Mouse (Mus musculus) liver, adult 2 months (tissue): ENCODE measurements at regions not wholly inside any gene's neighbourhood (a gene's known extent, or its start where the extent isn't known, plus 50 kb on each side); places are given as distances from the start of the nearest gene placed in this dataset.

Experiments
- DNase-seq: peaks from one replicate; pipeline ENCODE4 v3.0.0-alpha.2; 2011; ENCODE audit warnings: low read depth, low spot score; ENCODE audit errors: extremely low read depth
- H3K27ac ChIP-seq: fragments of 200-500 bp; replicated peaks from 2 replicates; pipeline ENCODE4 v1.5.1; 2012; ENCODE audit warnings: low read depth, mild to moderate bottlenecking, control low read depth, inconsistent platforms, low read length; ENCODE audit not compliant: insufficient read depth
- H3K27me3 ChIP-seq: fragments of 200-500 bp; 2 replicates; pipeline ENCODE4 v1.6.1; 2012; ENCODE audit warnings: mild to moderate bottlenecking, moderate library complexity, low read length, inconsistent platforms; ENCODE audit not compliant: control insufficient read depth, insufficient read depth
- H3K36me3 ChIP-seq: fragments of 200-500 bp; 2 replicates; pipeline ENCODE4 v1.6.1; 2012; ENCODE audit warnings: low read length, inconsistent platforms; ENCODE audit not compliant: control insufficient read depth, insufficient read depth
- H3K4me1 ChIP-seq: fragments of 200-500 bp; 2 replicates; pipeline ENCODE4 v1.6.1; 2011; ENCODE audit warnings: low read length; ENCODE audit not compliant: control insufficient read depth, insufficient read depth
- H3K4me3 ChIP-seq: fragments of 200-500 bp; 2 replicates; pipeline ENCODE4 v1.5.1; 2011; ENCODE audit warnings: low read depth, mild to moderate bottlenecking, control low read depth, low read length, moderate library complexity; ENCODE audit not compliant: insufficient read depth
- H3K79me2 ChIP-seq: fragments of 200-500 bp; 2 replicates; pipeline ENCODE4 v1.6.1; 2012; ENCODE audit warnings: inconsistent platforms, mild to moderate bottlenecking, low read length, moderate library complexity; ENCODE audit not compliant: control insufficient read depth, insufficient read depth
- H3K9ac ChIP-seq: fragments of 200-500 bp; 2 replicates; pipeline ENCODE4 v1.6.1; 2012; ENCODE audit warnings: low read depth, mild to moderate bottlenecking, control low read depth, inconsistent platforms, low read length
- CTCF ChIP-seq: fragments of 200-500 bp; IDR thresholded peaks from 2 replicates; pipeline ENCODE4 v1.5.1; 2011; ENCODE audit warnings: low read depth, low read length, control low read depth
- POLR2A ChIP-seq: fragments of 200-500 bp; IDR thresholded peaks from 2 replicates; pipeline ENCODE4 v1.6.1; 2011; ENCODE audit warnings: low read length, control low read depth; ENCODE audit not compliant: insufficient read depth; ENCODE audit errors: extremely low read depth
- WGBS: fragments of 180-500 bp; shearing (Covaris S2); methylation state at CpG from one replicate; pipeline ENCODE4 v1.1.7; 2018; 5-methylcytosine and 5-hydroxymethylcytosine counted together

DNA sequence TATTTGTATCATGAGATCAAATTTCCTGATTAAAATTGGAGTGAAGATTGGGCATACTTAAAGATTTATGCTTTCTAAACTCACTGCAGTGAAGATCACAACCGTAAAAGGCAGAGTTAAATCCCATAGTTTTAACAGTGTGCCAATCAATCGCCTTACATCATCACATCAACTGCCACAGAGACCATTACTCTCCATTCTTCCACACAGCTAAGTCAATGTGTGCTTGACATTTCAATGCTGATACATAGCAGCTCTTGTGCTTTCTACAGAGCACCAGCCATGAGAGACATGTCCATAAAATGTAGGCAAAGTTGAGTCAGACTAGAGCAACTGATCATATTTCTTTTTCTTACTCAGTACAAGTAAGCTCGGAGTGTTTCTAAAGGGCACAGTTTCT is 530.9 kb upstream of the Gje1 start:
- no peak overlapping the region for H3K9ac ChIP-seq
- no peak for DNase-seq
- H3K4me3 ChIP-seq = no peak overlapping the region
- WGBS = 88% methylated on average over 3 of the region's 3 CpGs
- no peaks in the 10 kb centered on the region for H3K36me3 ChIP-seq
- TF ChIP-seq POLR2A (no peak), CTCF (no peak)
- no peaks in the 10 kb centered on the region for H3K79me2 ChIP-seq
- no peaks in the 10 kb centered on the region for H3K4me1 ChIP-seq
- H3K27ac ChIP-seq = no peak overlapping the region
- H3K27me3 ChIP-seq = no peaks in the 10 kb centered on the region

DNA sequence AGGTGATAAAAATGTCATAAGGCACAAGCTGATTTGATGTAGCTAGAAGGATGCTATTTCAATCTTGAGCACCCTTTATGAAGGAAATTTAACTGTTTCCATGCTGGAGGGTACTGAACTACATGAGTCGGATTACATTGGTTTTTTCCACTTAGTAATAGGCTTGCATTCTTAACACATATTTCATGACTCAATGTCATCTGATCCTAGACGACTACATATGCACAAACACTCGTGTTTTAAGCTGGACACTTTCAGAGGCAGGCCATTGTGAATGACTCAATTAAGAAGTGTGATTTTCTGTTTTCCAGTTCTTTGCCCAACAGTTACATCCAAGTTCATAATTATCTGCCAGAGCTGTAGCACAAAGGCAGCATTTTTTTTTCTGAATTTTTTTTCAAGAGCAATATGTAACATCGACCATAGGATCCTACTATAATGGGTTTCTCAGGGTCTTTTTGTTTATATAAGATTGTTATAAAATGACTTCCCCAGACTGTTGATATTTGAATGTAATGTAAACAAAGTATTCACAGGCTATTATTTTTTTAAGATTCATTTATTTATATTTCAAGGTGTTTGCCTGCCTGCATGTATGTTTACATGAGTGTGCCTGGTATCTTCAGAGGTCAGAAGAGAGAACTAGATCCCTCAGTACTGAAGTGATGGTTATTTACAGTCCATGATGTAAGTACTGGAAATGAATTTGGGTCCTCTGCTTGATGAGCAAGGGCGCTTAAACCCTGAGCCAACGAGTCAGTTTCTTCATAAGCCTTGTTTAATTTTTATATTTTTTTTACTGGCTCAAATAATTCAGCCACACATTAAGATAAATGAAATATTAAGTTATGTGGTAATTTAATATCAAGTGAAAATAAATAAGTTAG is 526.6 kb upstream of the Gje1 start:
- no peaks in the 10 kb centered on the region for H3K4me1 ChIP-seq
- H3K27me3 ChIP-seq = no peaks in the 10 kb centered on the region
- no peak overlapping the region for H3K27ac ChIP-seq
- H3K9ac ChIP-seq = no peak overlapping the region
- H3K4me3 ChIP-seq = no peak overlapping the region
- TF ChIP-seq POLR2A (no peak), CTCF (no peak)
- no peaks in the 10 kb centered on the region for H3K36me3 ChIP-seq
- DNase-seq = no peak
- H3K79me2 ChIP-seq = no peaks in the 10 kb centered on the region
- WGBS = 66% methylated on average over 6 of the region's 6 CpGs

DNA sequence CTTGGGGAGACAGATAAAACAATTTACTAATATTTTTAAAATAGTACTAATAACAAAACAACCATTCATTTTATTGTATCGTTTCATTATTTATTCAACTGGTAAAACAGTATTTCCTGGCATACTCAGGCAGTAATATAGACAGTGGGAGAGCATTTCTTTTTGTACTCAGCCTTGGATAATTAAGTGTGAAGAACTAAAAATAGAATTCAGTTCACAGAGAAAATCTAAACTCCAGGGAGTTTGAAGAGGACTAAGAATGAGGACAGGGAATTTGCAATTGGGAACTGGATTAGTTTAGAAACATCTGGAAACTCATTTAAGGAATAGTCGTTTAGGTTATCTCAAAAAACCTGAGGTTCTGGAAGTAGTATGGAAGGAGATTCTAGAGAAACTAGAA is 525.4 kb upstream of the Gje1 start:
- Histone ChIP-seq H3K9ac (no peak overlapping the region), H3K36me3 (no peaks in the 10 kb centered on the region), H3K27ac (no peak overlapping the region), H3K4me1 (no peaks in the 10 kb centered on the region), H3K79me2 (no peaks in the 10 kb centered on the region), H3K27me3 (no peaks in the 10 kb centered on the region), H3K4me3 (no peak overlapping the region)
- TF ChIP-seq POLR2A (no peak), CTCF (no peak)
- DNase-seq = no peak
- 54% methylated on average over 2 of the region's 2 CpGs for WGBS

DNA sequence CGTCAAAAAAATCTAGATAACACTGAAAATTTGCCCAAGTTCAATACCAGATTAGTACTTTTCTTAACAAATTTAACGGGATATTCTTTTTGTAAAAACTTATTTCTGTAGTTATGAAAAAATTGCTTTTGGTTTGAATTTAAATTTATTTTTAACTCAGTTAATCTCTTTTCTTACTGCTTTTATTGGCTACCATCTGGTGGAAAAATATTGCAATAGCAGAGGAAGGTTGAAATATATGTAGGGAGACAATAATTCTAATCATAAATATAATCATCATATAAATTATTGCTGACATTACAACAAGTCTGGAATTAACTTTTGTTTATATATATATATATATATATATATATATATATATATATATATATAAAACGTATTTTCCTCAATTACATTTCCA is 500.9 kb upstream of the Gje1 start:
- no peaks in the 10 kb centered on the region for H3K36me3 ChIP-seq
- TF ChIP-seq POLR2A (no peak), CTCF (no peak)

DNA sequence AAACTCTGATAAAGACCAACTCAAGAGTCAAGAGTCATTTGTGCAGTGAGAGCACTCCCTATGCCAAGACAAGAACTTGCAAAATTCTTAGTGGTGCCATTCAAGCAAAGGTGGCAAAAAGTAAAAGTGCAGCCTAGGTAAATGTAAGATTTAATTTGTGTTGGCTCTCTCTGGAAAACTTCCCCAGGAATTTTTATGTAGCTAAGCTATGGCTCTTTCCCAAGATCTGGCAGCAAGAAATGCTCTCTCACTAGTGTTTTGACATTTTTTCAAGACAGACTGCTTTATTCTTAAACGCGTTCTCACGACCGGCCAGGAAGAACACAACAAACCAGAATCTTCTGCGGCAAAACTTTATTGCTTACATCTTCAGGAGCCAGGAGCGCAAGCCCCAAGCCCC is 461.6 kb upstream of the Gje1 start:
- H3K27me3 ChIP-seq = no peaks in the 10 kb centered on the region
- H3K4me1 ChIP-seq = no peaks in the 10 kb centered on the region
- no peak overlapping the region for H3K4me3 ChIP-seq
- no peak overlapping the region for H3K9ac ChIP-seq
- 90% methylated on average over 6 of the region's 6 CpGs for WGBS
- TF ChIP-seq POLR2A (no peak), CTCF (no peak)
- no peaks in the 10 kb centered on the region for H3K36me3 ChIP-seq
- no peaks in the 10 kb centered on the region for H3K79me2 ChIP-seq
- H3K27ac ChIP-seq = no peak overlapping the region
- no peak for DNase-seq

More for the DNA sequence above, 500.9 kb upstream of the Gje1 start:
- WGBS = 59% methylated on average over 3 of the region's 3 CpGs
- Histone ChIP-seq H3K4me3 (no peak overlapping the region), H3K9ac (no peak overlapping the region), H3K79me2 (no peaks in the 10 kb centered on the region), H3K27ac (no peak overlapping the region), H3K4me1 (no peaks in the 10 kb centered on the region), H3K27me3 (no peaks in the 10 kb centered on the region)
- no peak for DNase-seq

DNA sequence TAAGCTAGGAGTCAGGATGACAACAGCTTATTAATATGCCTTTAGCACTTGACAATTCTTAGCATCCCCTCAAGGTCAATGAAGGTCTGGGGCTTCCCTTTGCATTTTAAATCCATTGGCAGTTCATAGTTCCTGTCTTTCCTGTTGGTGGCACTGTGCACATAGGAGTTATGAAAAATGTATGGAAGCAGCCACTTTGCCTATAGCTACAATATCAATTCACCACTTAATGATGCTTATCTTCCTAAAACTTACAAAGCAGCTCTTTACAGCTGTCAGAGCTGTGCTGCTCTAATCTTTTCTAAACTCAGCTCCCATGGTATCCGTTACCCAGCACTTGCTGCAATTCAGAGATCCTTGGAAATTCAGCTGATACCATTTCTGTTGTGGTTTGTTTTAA is 456.4 kb upstream of the Gje1 start:
- TF ChIP-seq POLR2A (no peak), CTCF (no peak)
- Histone ChIP-seq H3K27ac (no peak overlapping the region), H3K9ac (no peak overlapping the region), H3K4me3 (no peak overlapping the region), H3K36me3 (no peaks in the 10 kb centered on the region), H3K4me1 (no peaks in the 10 kb centered on the region), H3K27me3 (no peaks in the 10 kb centered on the region), H3K79me2 (no peaks in the 10 kb centered on the region)
- no peak for DNase-seq
- WGBS = 68% methylated on average over 1 of the region's 1 CpGs
